Mouse (Mus musculus): ENCODE results near the gene Wnt10b. TPM values are rescaled to one million over a fixed set of nuclear protein-coding genes. Genes with fewer than 3 reads are reported as not detected.
A peak's percentile ranks its signal among the peaks of the same experiment; 100 is the strongest.

Wnt10b gene
- polyA plus RNA-seq, 1 experiment from 2014 or later: 0.95 TPM

- H3K4me2 ChIP-seq (ENCODE audit: low read depth): no peak overlapping the region
- H3K9ac ChIP-seq (ENCODE audit: low read length): no peak overlapping the region
- 2% methylated on average over 8 of the region's 8 CpGs for WGBS
- no peak overlapping the region for H3K4me3 ChIP-seq (ENCODE audit: low read depth, low read length)
- peaks cover 15% of the 10 kb centered on the region for H3K4me1 ChIP-seq (ENCODE audit: control insufficient read depth, insufficient read depth, low read length)
- no peaks in the 10 kb centered on the region for H3K9me3 ChIP-seq (ENCODE audit: control insufficient read depth, low read length)
- DNase-seq (ENCODE audit: low spot score) (no peak), ATAC-seq (ENCODE audit: insufficient read depth, low FRiP score, low TSS enrichment) (no peak)
- no peak overlapping the region for H3K27ac ChIP-seq (ENCODE audit: low read depth, low read length)
- no peaks in the 10 kb centered on the region for H3K36me3 ChIP-seq (ENCODE audit: control insufficient read depth, insufficient read depth, low read length)
- H3K27me3 ChIP-seq (ENCODE audit: control insufficient read depth, insufficient read depth, low read length): peaks cover 79% of the 10 kb centered on the region
Observed at GRCm38 (mm10) chr15:98780075-98780474, 2.1 kb upstream of the Wnt10b start.

DNA sequence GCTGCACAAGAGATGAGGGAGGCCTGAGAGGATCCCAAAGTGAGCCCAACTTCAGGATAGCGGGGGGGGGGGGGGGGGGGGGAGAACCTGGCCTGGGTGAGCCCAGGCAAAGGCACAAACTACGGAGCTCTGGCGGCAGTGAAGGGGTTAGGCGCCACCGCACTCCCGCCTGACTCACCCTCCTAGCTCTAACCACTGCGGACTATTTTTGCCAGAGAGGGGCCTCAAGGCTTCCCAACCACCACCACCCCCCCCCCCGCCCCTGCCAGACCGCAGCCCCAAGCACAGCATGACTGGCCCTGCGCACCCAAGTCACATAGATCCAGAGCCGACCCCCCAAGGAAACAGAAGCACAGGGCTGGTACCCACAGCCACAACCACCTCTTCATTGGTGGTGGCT, 856 bp upstream of the Wnt10b start:
- ATAC-seq (ENCODE audit: insufficient read depth, low FRiP score, low TSS enrichment) (no peak), DNase-seq (ENCODE audit: low spot score) (peak; percentile 9)
- Histone ChIP-seq H3K4me1 (ENCODE audit: control insufficient read depth, insufficient read depth, low read length) (peaks cover 15% of the 10 kb centered on the region), H3K9ac (ENCODE audit: low read length) (no peak overlapping the region), H3K4me2 (ENCODE audit: low read depth) (no peak overlapping the region), H3K9me3 (ENCODE audit: control insufficient read depth, low read length) (no peaks in the 10 kb centered on the region), H3K36me3 (ENCODE audit: control insufficient read depth, insufficient read depth, low read length) (no peaks in the 10 kb centered on the region), H3K27ac (ENCODE audit: low read depth, low read length) (no peak overlapping the region), H3K4me3 (ENCODE audit: low read depth, low read length) (no peak overlapping the region), H3K27me3 (ENCODE audit: control insufficient read depth, insufficient read depth, low read length) (peaks cover 88% of the 10 kb centered on the region)
- under 1% methylated on average over 9 of the region's 11 CpGs for WGBS

- peak; percentile 18 for DNase-seq (ENCODE audit: low spot score)
- no peak for ATAC-seq (ENCODE audit: insufficient read depth, low FRiP score, low TSS enrichment)
- Histone ChIP-seq H3K4me3 (ENCODE audit: low read depth, low read length) (no peak overlapping the region), H3K27me3 (ENCODE audit: control insufficient read depth, insufficient read depth, low read length) (peaks cover 93% of the 10 kb centered on the region), H3K36me3 (ENCODE audit: control insufficient read depth, insufficient read depth, low read length) (no peaks in the 10 kb centered on the region), H3K9me3 (ENCODE audit: control insufficient read depth, low read length) (no peaks in the 10 kb centered on the region), H3K4me1 (ENCODE audit: control insufficient read depth, insufficient read depth, low read length) (peaks cover 15% of the 10 kb centered on the region), H3K27ac (ENCODE audit: low read depth, low read length) (no peak overlapping the region), H3K9ac (ENCODE audit: low read length) (no peak overlapping the region), H3K4me2 (ENCODE audit: low read depth) (peak overlapping the region; percentile 14; the same call in 1 of the 2 replicates)
- under 1% methylated on average over 24 of the region's 25 CpGs for WGBS
Observed at GRCm38 (mm10) chr15:98778191-98778770, 331 bp upstream of the Wnt10b start.

- ATAC-seq (ENCODE audit: insufficient read depth, low FRiP score, low TSS enrichment): no peak
- no peak overlapping the region for H3K4me3 ChIP-seq (ENCODE audit: low read depth, low read length)
- DNase-seq (ENCODE audit: low spot score): peak; percentile 20
- no peak overlapping the region for H3K4me2 ChIP-seq (ENCODE audit: low read depth)
- no peaks in the 10 kb centered on the region for H3K9me3 ChIP-seq (ENCODE audit: control insufficient read depth, low read length)
- 1% methylated on average over 19 of the region's 19 CpGs for WGBS
- H3K9ac ChIP-seq (ENCODE audit: low read length): no peak overlapping the region
- H3K36me3 ChIP-seq (ENCODE audit: control insufficient read depth, insufficient read depth, low read length): no peaks in the 10 kb centered on the region
- peaks cover 19% of the 10 kb centered on the region for H3K4me1 ChIP-seq (ENCODE audit: control insufficient read depth, insufficient read depth, low read length)
- no peak overlapping the region for H3K27ac ChIP-seq (ENCODE audit: low read depth, low read length)
- H3K27me3 ChIP-seq (ENCODE audit: control insufficient read depth, insufficient read depth, low read length): peaks cover 100% of the 10 kb centered on the region
Observed at GRCm38 (mm10) chr15:98777005-98777616, 839 bp downstream of the Wnt10b start.

DNA sequence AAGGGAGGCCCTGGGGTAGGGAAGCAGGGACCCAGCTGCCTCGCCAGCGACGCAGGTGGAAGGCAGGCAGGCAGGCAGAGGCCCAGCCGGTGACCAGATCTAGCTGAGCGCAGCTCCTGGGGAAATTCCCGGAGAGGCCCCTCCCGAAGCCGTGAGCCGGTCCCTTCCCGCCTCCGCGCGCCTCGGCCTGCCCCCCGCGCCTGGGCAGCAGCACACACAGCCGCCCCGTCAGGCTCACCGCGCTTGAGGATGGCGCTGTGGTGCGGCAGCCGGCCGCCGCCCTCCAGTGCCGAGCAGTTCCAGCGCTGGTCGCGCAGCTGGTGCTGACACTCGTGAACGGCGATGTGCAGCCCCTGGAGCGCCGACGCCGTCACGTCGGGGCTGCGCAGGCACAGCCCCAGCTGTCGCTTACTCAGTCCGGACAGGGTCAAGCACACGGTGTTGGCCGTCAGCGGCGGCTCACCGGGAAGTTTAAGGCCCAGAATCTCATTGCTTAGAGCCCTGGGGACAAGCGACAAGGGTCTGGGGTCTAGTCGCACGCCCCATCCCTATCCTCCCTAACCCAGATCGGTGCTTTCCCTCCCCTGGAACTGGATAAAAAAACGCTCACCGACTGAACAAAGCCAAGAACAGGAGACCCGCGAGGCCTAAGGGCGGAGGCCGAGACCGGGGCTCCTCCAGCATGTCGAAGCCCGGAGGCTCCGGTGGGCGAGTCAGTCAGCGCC, 1.5 kb downstream of the Wnt10b start:
- peak overlapping the region; percentile 29 for H3K4me2 ChIP-seq (ENCODE audit: low read depth)
- DNase-seq (ENCODE audit: low spot score) (peak; percentile 66), ATAC-seq (ENCODE audit: insufficient read depth, low FRiP score, low TSS enrichment) (peak; percentile 54; the same call in 1 of the 2 replicates)
- no peaks in the 10 kb centered on the region for H3K9me3 ChIP-seq (ENCODE audit: control insufficient read depth, low read length)
- H3K27me3 ChIP-seq (ENCODE audit: control insufficient read depth, insufficient read depth, low read length): peaks cover 100% of the 10 kb centered on the region
- H3K9ac ChIP-seq (ENCODE audit: low read length): no peak overlapping the region
- peaks cover 20% of the 10 kb centered on the region for H3K4me1 ChIP-seq (ENCODE audit: control insufficient read depth, insufficient read depth, low read length)
- H3K36me3 ChIP-seq (ENCODE audit: control insufficient read depth, insufficient read depth, low read length): no peaks in the 10 kb centered on the region
- 0 out of 2 replicates have a peak overlapping the region, but pooled peaks have one; percentile 8 for H3K4me3 ChIP-seq (ENCODE audit: low read depth, low read length)
- WGBS: under 1% methylated on average over 62 of the region's 62 CpGs
- no peak overlapping the region for H3K27ac ChIP-seq (ENCODE audit: low read depth, low read length)

DNA sequence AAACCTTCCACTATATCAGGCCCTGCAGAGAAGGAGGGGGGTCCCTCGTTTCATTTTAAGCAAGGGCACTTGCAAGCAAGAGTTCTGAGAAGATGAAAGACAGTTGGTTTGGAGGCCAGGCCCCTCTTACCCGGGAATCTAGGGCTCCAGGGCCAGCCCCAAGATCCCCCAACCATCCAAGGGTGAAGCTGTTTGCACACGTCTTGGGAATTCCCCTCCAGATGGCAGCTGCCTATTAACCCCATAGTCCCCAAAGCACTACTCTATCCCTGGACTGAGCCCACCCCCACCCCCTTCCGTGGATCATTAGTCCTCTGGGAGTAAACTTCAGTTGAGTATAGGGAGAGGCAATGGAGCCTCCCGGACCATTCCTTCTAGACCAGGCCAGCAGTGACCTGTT, 2.4 kb downstream of the Wnt10b start:
- Histone ChIP-seq H3K4me1 (ENCODE audit: control insufficient read depth, insufficient read depth, low read length) (peaks cover 20% of the 10 kb centered on the region), H3K9ac (ENCODE audit: low read length) (no peak overlapping the region), H3K4me3 (ENCODE audit: low read depth, low read length) (no peak overlapping the region), H3K36me3 (ENCODE audit: control insufficient read depth, insufficient read depth, low read length) (no peaks in the 10 kb centered on the region), H3K9me3 (ENCODE audit: control insufficient read depth, low read length) (no peaks in the 10 kb centered on the region), H3K27ac (ENCODE audit: low read depth, low read length) (no peak overlapping the region), H3K4me2 (ENCODE audit: low read depth) (no peak overlapping the region), H3K27me3 (ENCODE audit: control insufficient read depth, insufficient read depth, low read length) (peaks cover 100% of the 10 kb centered on the region)
- DNase-seq (ENCODE audit: low spot score) (peak; percentile 8), ATAC-seq (ENCODE audit: insufficient read depth, low FRiP score, low TSS enrichment) (no peak)
- WGBS: under 1% methylated on average over 5 of the region's 5 CpGs

- no peak for DNase-seq (ENCODE audit: low spot score)
Observed at GRCm38 (mm10) chr15:98774096-98774495, 3.9 kb downstream of the Wnt10b start.

DNA sequence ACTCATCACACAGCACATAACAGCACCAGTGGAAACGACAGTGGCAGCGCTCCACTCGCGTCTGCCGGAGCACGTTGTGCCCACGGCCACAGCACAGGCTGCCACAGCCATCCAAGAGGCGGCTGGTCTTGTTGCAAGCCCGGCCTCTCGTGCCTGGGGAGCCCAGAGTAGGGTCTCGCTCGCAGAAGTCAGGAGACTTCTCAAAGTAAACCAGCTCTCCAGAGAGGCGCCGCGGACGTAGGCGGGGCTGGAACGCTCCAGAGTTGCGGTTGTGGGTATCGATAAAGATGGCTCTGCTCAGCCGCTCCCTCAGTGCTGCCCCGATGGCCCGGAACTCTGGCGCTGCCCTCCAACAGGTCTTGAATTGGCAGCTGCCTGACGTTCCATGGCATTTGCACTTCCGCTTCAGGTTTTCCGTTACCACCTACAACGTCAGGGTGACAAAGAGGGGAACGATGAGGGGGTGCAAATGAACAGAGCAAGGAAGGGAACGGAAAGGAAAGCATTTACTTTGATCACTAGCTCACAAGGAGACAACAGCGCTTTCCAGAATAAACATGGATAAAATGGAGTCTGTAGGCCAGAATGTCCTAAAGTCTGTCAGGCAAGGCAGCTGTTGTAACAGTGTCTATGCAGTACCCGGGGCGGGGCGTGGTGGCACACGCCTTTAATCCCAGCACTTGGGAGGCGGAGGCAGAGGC, 5.3 kb downstream of the Wnt10b start:
- no peak overlapping the region for H3K9ac ChIP-seq (ENCODE audit: low read length)
- H3K36me3 ChIP-seq (ENCODE audit: control insufficient read depth, insufficient read depth, low read length): no peaks in the 10 kb centered on the region
- peak; percentile 44 for DNase-seq (ENCODE audit: low spot score)
- peak overlapping the region; percentile 16 for H3K4me3 ChIP-seq (ENCODE audit: low read depth, low read length)
- H3K4me2 ChIP-seq (ENCODE audit: low read depth): peak overlapping the region; percentile 37
- H3K27ac ChIP-seq (ENCODE audit: low read depth, low read length): no peak overlapping the region
- no peak for ATAC-seq (ENCODE audit: insufficient read depth, low FRiP score, low TSS enrichment)
- WGBS: 2% methylated on average over 36 of the region's 36 CpGs
- H3K9me3 ChIP-seq (ENCODE audit: control insufficient read depth, low read length): no peaks in the 10 kb centered on the region
- H3K4me1 ChIP-seq (ENCODE audit: control insufficient read depth, insufficient read depth, low read length): peaks cover 16% of the 10 kb centered on the region
- H3K27me3 ChIP-seq (ENCODE audit: control insufficient read depth, insufficient read depth, low read length): peaks cover 85% of the 10 kb centered on the region

More at GRCm38 (mm10) chr15:98774096-98774495, 3.9 kb downstream of the Wnt10b start:
- no peak overlapping the region for H3K27ac ChIP-seq (ENCODE audit: low read depth, low read length)
- no peak for ATAC-seq (ENCODE audit: insufficient read depth, low FRiP score, low TSS enrichment)
- H3K4me1 ChIP-seq (ENCODE audit: control insufficient read depth, insufficient read depth, low read length): peaks cover 20% of the 10 kb centered on the region
- peaks cover 94% of the 10 kb centered on the region for H3K27me3 ChIP-seq (ENCODE audit: control insufficient read depth, insufficient read depth, low read length)
- H3K36me3 ChIP-seq (ENCODE audit: control insufficient read depth, insufficient read depth, low read length): no peaks in the 10 kb centered on the region
- no peak overlapping the region for H3K9ac ChIP-seq (ENCODE audit: low read length)
- WGBS: 4% methylated on average over 15 of the region's 15 CpGs
- H3K9me3 ChIP-seq (ENCODE audit: control insufficient read depth, low read length): no peaks in the 10 kb centered on the region
- no peak overlapping the region for H3K4me2 ChIP-seq (ENCODE audit: low read depth)
- no peak overlapping the region for H3K4me3 ChIP-seq (ENCODE audit: low read depth, low read length)
